Mouse (Mus musculus): Measurements from ENCODE around the gene Cep97. TPM values are rescaled to one million over a fixed set of nuclear protein-coding genes. Genes with fewer than 3 reads are reported as not detected.

Cep97 gene
- total RNA-seq (2021) = 10 to 100 TPM; 12.6 to 13.1 TPM
- long read RNA-seq, experiment 1, full-length matches to known transcripts = 9 of 13 reads
- long read RNA-seq, experiment 1, partial matches to known transcripts = 0 of 13 reads
- long read RNA-seq, experiment 1, other reads (novel, unspliced or antisense) = 4 of 13 reads
- long read RNA-seq, experiment 2, full-length matches to known transcripts = 8 of 11 reads
- long read RNA-seq, experiment 2, partial matches to known transcripts = 1 of 11 reads
- long read RNA-seq, experiment 2, other reads (novel, unspliced or antisense) = 2 of 11 reads

DNA sequence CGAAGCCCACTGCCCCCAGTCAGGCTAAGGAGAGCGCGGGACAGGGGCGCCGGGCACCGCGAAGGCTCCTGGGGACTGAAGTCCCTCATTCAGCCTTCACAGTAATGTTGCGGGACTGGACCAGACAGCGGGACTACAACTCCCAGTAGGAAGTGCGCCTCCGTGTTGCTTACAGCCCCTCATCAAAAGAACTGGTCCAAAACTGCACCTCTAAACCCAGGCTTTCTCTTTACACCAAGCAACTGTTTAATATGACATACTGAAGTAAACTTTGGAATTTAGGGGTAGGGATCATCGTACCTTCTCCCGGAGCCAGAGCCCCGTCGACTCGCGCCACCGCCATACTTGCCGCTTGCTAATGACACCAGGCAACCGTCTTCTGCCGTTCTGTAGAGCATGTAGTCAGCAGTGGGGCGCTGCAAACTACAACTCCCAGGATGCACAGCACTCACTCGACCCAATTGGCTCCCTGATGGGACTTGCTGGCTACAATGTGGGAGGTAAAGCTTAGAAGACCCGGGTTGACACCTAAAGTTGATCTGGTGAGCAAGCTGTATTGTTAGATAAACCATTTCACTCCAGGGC lies at the start of gene Cep97:
TSS of gene Cep97 (minus strand) at position 403 of the 585 bp plus-strand sequence.
- no peak for TF ChIP-seq CTCF (IDR thresholded peaks at IDR 0.05)
- intact Hi-C loops (cut with DNase I) = loop anchor here (1.0 to 2.0 kb wide), 2 partner anchors 32 to 39 kb away; partner anchors contain the start of genes Nxpe3 and Rpl24
- peak; percentile 89 to 90 for DNase-seq (ENCODE audit: extremely low spot score in 1 of 2, low spot score in 2 of 2)
- H3K27ac ChIP-seq = peak within 1 kb of the TSS; percentile 87
- H3K4me3 ChIP-seq = peak within 1 kb of the TSS; percentile 62

DNA sequence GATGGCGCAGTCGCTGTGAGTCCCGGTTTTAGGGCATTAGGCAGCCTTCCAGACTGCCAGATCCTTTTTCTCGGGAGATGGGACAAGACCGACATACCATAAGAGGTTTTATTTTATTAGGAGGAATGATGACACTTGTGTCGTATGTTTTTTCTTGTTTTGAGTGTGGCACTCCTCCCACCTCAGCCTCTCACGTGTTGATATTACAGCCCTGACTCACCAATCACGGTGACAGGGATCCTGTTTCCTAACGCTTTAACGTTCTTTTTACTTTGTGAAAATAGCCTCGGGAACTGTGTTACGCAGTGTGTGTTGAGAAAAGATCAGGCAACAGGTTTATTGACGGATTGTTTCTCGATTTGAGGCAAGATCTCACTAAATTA lies 40.2 kb upstream of the Cep97 start:
- Histone ChIP-seq H3K4me3 (peak overlapping the region; percentile 98), H3K27ac (peak overlapping the region; percentile 93)
- DNase-seq (ENCODE audit: extremely low spot score in 1 of 2, low spot score in 2 of 2) = peak in 1 of 2 experiments; percentile 21
- intact Hi-C loops (cut with DNase I) = loop anchor here (1.0 to 5.0 kb wide), 2 partner anchors 37 to 54 kb away; partner anchors contain the start of gene Pcnp
- no peak for TF ChIP-seq CTCF (IDR thresholded peaks at IDR 0.05)

DNA sequence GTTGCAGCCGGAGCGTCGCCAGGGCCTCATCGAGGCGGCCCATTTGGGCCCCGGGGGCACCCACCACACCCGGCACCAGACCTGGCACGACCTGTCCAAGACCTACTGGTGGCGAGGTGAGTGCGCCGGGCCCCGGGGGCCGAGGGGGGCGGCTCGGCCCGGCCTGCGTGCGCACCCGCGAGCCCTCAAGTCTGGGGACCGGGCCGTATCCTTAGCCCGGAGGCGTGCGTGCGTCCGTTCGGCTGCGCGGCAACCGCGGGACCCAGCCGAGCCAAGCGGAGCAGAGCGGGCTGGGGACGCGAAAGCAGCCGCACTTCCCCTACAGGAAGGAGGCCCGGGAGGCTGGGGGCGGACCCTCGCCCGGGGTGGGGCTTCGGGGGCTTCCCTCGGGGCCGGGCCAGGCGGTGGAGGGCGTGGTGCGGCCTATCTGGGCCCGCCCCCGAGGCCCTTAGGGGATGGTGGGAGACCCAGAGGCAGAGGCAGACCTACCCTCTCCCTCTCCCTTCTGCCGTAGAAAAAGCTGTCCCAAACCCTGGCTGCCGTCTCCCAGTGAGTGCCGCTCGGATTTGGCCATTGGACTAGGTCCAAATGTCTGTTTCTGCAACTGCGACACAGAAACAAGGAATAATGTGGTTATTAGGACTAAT lies 39.7 kb upstream of the Cep97 start:
- Histone ChIP-seq H3K27ac (peak overlapping the region; percentile 93), H3K4me3 (peak overlapping the region; percentile 98)
- TF ChIP-seq CTCF (IDR thresholded peaks at IDR 0.05) = no peak
- intact Hi-C loops (cut with DNase I) = loop anchor here (1.0 kb wide), 1 partner anchor 55 kb away; the partner anchor contains the start of gene Pcnp
- DNase-seq (ENCODE audit: extremely low spot score in 1 of 2, low spot score in 2 of 2) = peak; percentile 83 to 87

DNA sequence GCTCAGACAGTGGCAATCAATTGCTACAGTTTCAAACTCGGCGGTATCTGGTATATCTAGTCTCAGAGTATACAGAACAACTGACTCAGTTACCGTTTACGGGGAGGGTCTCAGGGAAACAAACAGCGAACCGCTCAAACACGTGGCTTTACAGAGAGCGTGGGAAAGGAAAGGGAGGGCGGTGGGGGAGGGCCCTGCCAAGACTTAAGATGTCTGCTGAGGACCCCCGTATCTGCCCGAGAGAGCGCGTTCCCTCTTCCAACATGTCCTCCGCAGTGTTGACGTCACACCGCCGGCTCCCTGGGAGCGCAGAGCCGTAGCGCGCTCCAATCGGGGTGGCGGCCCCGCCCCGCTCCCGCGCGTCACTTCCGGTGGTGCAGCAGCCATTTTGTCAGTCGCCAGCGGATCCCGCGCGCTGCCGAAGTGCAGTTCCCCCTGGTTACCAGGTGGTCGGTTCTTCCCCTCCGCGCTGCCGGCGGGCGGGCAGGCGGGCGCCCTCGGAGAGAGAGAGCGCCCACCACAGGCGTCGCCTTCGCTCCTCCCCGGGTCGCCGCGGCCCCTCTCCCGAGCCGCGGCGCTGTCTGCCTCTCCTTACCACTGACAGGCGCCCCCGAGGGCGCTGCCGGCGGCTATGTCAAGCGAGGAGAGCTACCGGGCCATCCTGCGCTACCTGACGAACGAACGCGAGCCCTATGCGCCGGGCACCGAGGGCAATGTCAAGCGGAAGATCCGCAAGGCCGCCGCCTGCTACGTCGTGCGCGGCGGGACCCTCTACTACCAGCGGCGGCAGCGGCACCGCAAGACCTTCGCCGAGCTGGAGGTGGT lies 39.0 kb upstream of the Cep97 start, which contains the start of gene Zbtb11:
TSS of gene Zbtb11 (plus strand) at position 453 of the 825 bp plus-strand sequence.
- peak within 1 kb of the TSS; percentile 93 for H3K27ac ChIP-seq
- no peak; the same call in 1 of the 2 replicates for TF ChIP-seq CTCF (IDR thresholded peaks at IDR 0.05)
- H3K4me3 ChIP-seq = peak within 1 kb of the TSS; percentile 98
- peak; percentile 99 to 100 for DNase-seq (ENCODE audit: extremely low spot score in 1 of 2, low spot score in 2 of 2)
- intact Hi-C loops (cut with DNase I) = loop anchor here (1.0 kb wide), 1 partner anchor 56 kb away; the partner anchor contains the start of gene Pcnp

DNA sequence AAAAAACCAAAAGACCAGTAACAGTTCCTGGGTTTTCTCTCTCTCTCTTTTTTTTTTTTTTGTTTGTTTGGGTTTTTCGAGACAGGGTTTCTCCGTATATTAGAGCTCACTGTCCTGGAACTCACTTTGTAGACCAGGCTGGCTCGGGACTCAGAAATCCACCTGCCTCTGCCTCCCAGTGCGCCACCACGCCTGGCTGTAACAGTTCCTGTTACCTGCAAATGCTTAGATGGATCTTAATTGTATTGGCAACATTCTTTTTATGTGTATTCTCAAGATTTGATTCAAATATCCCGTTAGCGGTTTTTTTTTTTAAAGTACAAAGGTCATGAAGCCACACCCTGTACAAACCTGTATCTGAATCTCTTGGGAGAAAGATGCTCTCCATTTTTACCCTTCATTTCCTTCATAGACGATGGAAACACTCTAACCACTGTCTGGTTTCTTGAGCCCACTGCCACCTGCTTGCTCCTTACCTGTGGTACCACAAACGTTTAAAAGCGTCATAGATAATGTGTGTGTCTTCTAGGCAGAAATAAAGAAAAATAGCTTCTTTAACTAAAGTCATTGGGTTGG lies 38.1 kb upstream of the Cep97 start:
- Histone ChIP-seq H3K4me3 (peak overlapping the region; percentile 98), H3K27ac (peak overlapping the region; percentile 80)
- intact Hi-C loops (cut with DNase I) = no loop called here
- DNase-seq (ENCODE audit: extremely low spot score in 1 of 2, low spot score in 2 of 2) = no peak
- no peak for TF ChIP-seq CTCF (IDR thresholded peaks at IDR 0.05)

DNA sequence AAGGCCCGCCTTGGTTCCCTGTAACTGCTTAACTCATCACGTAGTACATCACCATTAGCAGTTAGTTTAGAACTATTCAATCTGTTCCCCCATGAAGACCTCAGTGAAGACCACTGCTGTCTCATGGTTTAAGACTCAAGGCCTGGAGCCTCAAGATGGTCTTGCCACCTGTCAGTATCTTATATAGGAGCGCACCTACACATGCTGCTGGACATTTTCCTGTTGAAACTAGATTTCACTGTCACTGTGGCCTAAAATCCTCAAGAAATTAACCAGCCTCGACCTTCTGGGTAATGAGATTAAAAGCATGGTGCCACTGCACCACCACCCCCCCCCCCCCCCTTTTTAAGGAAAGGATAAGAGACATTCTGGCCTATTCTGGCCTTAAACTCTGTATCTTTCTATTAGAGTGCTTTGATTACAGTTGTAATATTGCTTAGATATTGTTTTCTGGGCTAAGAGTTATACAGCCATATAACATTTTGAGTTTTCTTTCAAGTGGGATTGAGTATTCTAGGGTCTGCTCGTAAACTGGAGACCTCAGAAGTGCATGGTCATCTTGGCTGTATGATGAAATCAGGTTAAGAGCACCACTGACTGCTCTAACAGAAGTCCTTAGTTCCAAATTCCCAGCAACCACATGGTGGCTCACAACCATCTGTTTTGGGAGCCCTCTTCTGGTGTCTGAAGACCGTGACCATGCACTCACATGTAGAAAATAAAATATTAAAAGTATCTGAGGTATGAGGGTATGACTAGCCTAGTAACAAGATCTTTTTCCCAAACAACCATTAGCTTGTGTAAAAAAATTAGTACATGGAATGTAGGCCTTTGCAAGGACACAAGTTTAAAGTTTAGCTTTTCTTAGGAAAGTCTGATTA lies 37.3 kb upstream of the Cep97 start:
- Histone ChIP-seq H3K27ac (no peak overlapping the region), H3K4me3 (no peak overlapping the region)
- TF ChIP-seq CTCF (IDR thresholded peaks at IDR 0.05) = no peak; the same call in 1 of the 2 replicates
- intact Hi-C loops (cut with DNase I) = no loop called here
- DNase-seq (ENCODE audit: extremely low spot score in 1 of 2, low spot score in 2 of 2) = no peak

DNA sequence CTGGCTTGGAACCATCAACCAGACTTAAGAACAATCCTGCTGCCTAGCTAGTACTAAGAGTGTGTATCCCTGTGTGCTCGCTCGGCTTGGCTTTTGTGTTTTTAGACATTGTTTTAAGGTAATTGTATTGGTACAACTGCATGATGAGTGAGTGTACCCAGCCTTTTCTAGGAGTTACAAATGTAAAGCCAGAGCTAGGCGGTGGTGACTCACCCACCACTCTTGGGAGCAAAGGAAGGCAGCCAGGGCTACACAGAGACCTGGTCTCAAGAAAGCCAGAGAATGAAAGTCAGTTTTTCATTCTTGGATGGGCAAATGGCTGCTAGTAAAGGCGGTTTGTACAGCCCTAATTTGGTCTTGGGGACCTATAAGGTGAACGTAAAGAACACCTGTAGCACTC lies 35.8 kb upstream of the Cep97 start:
- no peak for DNase-seq (ENCODE audit: extremely low spot score in 1 of 2, low spot score in 2 of 2)
- TF ChIP-seq CTCF (IDR thresholded peaks at IDR 0.05) = no peak
- Histone ChIP-seq H3K4me3 (no peak overlapping the region), H3K27ac (no peak overlapping the region)
- intact Hi-C loops (cut with DNase I) = no loop called here

DNA sequence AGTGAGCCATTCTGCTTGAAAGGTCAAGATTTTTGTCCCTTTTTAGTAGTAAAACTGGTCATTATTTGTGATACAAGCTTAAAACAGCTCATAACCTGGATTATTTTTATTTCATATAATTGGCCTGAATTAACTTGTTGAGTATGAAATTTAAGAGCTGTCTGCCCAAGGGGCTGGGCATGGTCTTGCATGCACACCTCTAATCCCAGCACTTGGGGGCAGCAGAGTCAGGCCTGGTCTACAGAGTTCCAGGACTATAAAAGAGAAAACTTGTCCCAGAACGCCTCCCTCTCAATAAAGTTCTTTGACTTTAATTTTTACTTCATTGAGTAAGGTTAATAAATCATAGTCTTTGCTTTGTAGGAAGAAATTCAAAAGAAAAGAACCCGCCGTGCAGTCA lies 34.5 kb upstream of the Cep97 start:
- H3K27ac ChIP-seq = no peak overlapping the region
- no peak for DNase-seq (ENCODE audit: extremely low spot score in 1 of 2, low spot score in 2 of 2)
- H3K4me3 ChIP-seq = no peak overlapping the region
- intact Hi-C loops (cut with DNase I) = no loop called here
- TF ChIP-seq CTCF (IDR thresholded peaks at IDR 0.05) = peak; percentile 67

DNA sequence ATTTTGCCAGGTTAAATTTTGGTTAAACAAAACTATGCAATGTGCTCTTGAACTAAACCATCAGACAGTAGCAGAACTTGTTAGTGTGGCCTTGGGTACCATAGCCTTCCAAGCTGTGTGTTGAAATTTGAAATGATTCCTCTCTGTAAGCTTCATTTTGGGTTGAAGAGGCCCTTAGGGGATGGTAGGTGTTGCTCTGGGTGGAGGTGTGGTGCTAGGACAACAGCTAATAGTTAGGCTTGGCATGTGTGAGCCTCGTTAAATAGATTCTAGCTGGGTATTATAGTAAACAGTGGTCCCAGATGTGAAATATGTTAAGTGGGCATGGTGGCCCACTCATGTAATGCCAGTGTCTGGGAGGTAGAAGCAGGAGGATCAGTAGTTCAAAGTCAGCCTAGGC lies 32.6 kb upstream of the Cep97 start:
- intact Hi-C loops (cut with DNase I) = loop anchor here (2.0 kb wide), 1 partner anchor 32 kb away; the partner anchor contains the start of gene Cep97
- no peak overlapping the region for H3K27ac ChIP-seq
- TF ChIP-seq CTCF (IDR thresholded peaks at IDR 0.05) = no peak
- H3K4me3 ChIP-seq = peak overlapping the region; percentile 90
- DNase-seq (ENCODE audit: extremely low spot score in 1 of 2, low spot score in 2 of 2) = no peak

Data from left cerebral cortex, adult 2 months (tissue).